Mouse (Mus musculus) CH12.LX (cell line): ENCODE data around the gene Gsg1. TPM values are rescaled to one million over a fixed set of nuclear protein-coding genes. Genes with fewer than 3 reads are reported as not detected.

Experiments
- DNase-seq: peaks from one replicate; pipeline ENCODE4 v3.0.0-alpha.2; 2013; ENCODE audit errors: extremely low read depth
- H3K27ac ChIP-seq: 2 replicates; pipeline ENCODE4 v1.5.1; 2012; ENCODE audit warnings: low read depth, mild to moderate bottlenecking, control low read depth, moderate library complexity; ENCODE audit not compliant: insufficient read depth
- H3K27me3 ChIP-seq: replicated peaks from 2 replicates; pipeline ENCODE3; 2012; ENCODE audit warnings: inconsistent platforms
- H3K36me3 ChIP-seq, 2 experiments: replicated peaks in 1 of 2; 2 replicates each; pipeline versions ENCODE3 to v1.6.1; 2012; ENCODE audit warnings: inconsistent platforms in 1 of 2, low read length in 1 of 2, mild to moderate bottlenecking in 1 of 2, mixed read lengths in 1 of 2, moderate library complexity in 1 of 2; ENCODE audit not compliant: control insufficient read depth in 1 of 2, insufficient read depth in 1 of 2
- H3K4me1 ChIP-seq, 2 experiments: 2 replicates each; pipeline ENCODE4 v1.6.1; 2012; ENCODE audit warnings: inconsistent platforms in 1 of 2, moderate library complexity in 1 of 2; ENCODE audit not compliant: insufficient read depth in 2 of 2, control insufficient read depth in 1 of 2
- H3K4me2 ChIP-seq: 2 replicates; pipeline ENCODE4 v1.6.1; 2012; ENCODE audit warnings: low read depth, mild to moderate bottlenecking, control low read depth; ENCODE audit not compliant: poor library complexity, insufficient read depth, severe bottlenecking
- H3K4me3 ChIP-seq, 3 experiments: fragments of 150-350 bp in 1 of 3; sonication (generic) in 1 of 3; replicated peaks in 1 of 3; 2 replicates each; pipeline versions ENCODE3 to v1.5.1; 2011 to 2012; ENCODE audit warnings: low read depth in 2 of 3, low read length in 2 of 3, mild to moderate bottlenecking in 2 of 3, moderate library complexity in 2 of 3, control low read depth in 1 of 3, improper control_type of control experiment in 1 of 3, inconsistent platforms in 1 of 3, mixed read lengths in 1 of 3; ENCODE audit not compliant: poor library complexity in 1 of 3
- H3K79me2 ChIP-seq: replicated peaks from 2 replicates; pipeline ENCODE4 v1.6.1; 2012; ENCODE audit warnings: mild to moderate bottlenecking, moderate library complexity; ENCODE audit not compliant: control insufficient read depth, poor library complexity, insufficient read depth, severe bottlenecking; ENCODE audit errors: extremely low read depth
- H3K9ac ChIP-seq: 2 replicates; pipeline ENCODE4 v1.6.1; 2012; ENCODE audit warnings: low read depth, mild to moderate bottlenecking, control low read depth, moderate library complexity; ENCODE audit not compliant: insufficient read depth
- H3K9me3 ChIP-seq: replicated peaks from 2 replicates; pipeline ENCODE3; 2012; ENCODE audit warnings: low read length, inconsistent platforms, mixed read lengths
- BHLHE40 ChIP-seq: IDR thresholded peaks from 2 replicates; pipeline ENCODE4 v1.6.1; 2011; ENCODE audit warnings: mild to moderate bottlenecking, low read depth, low read length, improper control_type of control experiment
- CTCF ChIP-seq, 2 experiments: IDR thresholded peaks in 1 of 2; conservative IDR thresholded peaks in 1 of 2; 2 replicates each; pipeline ENCODE4 v1.5.1; 2011 to 2012; ENCODE audit warnings: low read depth in 2 of 2, low read length in 2 of 2, improper control_type of control experiment in 1 of 2, inconsistent platforms in 1 of 2, mild to moderate bottlenecking in 1 of 2, moderate library complexity in 1 of 2
- EP300 ChIP-seq: IDR thresholded peaks from 2 replicates; pipeline ENCODE4 v1.6.1; 2011; ENCODE audit warnings: low read length, improper control_type of control experiment
- GABPA ChIP-seq: IDR thresholded peaks from 2 replicates; pipeline ENCODE4 v1.6.1; 2012; ENCODE audit warnings: low read depth, low read length, improper control_type of control experiment, inconsistent platforms; ENCODE audit not compliant: insufficient replicate concordance
- JUN ChIP-seq: IDR thresholded peaks from 2 replicates; pipeline ENCODE4 v1.6.1; 2011; ENCODE audit warnings: low read depth, mild to moderate bottlenecking, low read length, improper control_type of control experiment, moderate library complexity; ENCODE audit not compliant: insufficient read depth
- JUND ChIP-seq: conservative IDR thresholded peaks from 2 replicates; pipeline ENCODE4 v1.6.1; 2011; ENCODE audit warnings: low read depth, low read length, improper control_type of control experiment
- MAFK ChIP-seq: IDR thresholded peaks from 2 replicates; pipeline ENCODE4 v1.6.1; 2011; ENCODE audit warnings: low read length, improper control_type of control experiment; ENCODE audit not compliant: insufficient replicate concordance
- MAX ChIP-seq: IDR thresholded peaks from 2 replicates; pipeline ENCODE4 v1.6.1; 2011; ENCODE audit warnings: low read length, improper control_type of control experiment
- POLR2AphosphoS2 ChIP-seq: IDR thresholded peaks from 2 replicates; pipeline ENCODE4 v1.6.1; 2011; ENCODE audit warnings: low read depth, low read length, improper control_type of control experiment
- TBP ChIP-seq: conservative IDR thresholded peaks from 2 replicates; pipeline ENCODE4 v1.6.1; 2011; ENCODE audit warnings: low read depth, low read length, improper control_type of control experiment
- UBTF ChIP-seq: IDR thresholded peaks from 2 replicates; pipeline ENCODE4 v1.6.1; 2012; ENCODE audit warnings: low read depth, mild to moderate bottlenecking, inconsistent platforms, low read length, improper control_type of control experiment, moderate library complexity
- dilution Hi-C: fragments of 300-500 bp; cut with MboI; formaldehyde crosslinking; loops from 2 replicates; pipeline ENCODE4 v1.14.3; 2020; ENCODE audit warnings: low sequenced_read_pairs; ENCODE audit not compliant: extremely low pct_unique_long_range_greater_than_20kb, extremely low pct_ligation_motif_present
- in situ Hi-C: fragments of 300-500 bp; cut with MboI; formaldehyde crosslinking; loops from 3 replicates; pipeline ENCODE4 v1.14.3; 2019; ENCODE audit warnings: low sequenced_read_pairs, low pct_ligation_motif_present, low pct_unique_long_range_greater_than_20kb, mixed read lengths
- polyA plus RNA-seq: library from polyadenylated mRNA; unstranded; fragments of >175 nt; gene quantifications from 2 replicates; pipeline ENCODE4 v1.2.1, GENCODE M21; 2012; ENCODE audit warnings: low read depth; ENCODE audit not compliant: insufficient read length
- total RNA-seq, 2 experiments: library from RNA; depleted of rRNA; stranded (reverse); fragments of 300-350 nt in 1 of 2; fragments of >200 nt in 1 of 2; gene quantifications; 2 replicates each; pipeline ENCODE4 v1.2.3; 2012 to 2014

Gene Gsg1
- total and polyA plus RNA-seq, 3 experiments: not detected

DNA sequence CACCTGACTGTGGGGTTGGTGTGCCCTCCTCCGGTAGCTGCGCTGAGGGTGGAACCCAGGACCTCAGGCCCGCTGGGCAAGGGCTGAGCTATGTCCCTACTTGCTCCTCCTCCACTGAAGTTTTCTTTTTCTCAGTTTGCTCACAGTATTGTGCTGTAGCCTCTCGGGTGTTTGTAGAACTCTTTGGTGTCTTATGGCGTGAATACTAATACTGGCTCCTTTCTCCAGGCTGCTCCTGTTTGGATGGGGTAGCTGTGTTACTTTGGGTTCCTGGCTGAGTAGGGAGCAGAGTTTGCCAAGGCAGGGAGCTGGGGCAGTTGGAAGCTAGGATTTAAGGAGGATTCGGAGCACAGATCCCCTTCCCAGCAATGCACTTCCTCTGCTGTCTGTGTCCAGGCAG lies 50.4 kb downstream of the Gsg1 start:
- no peak overlapping the region for H3K4me2 ChIP-seq
- TF ChIP-seq MAFK (no peak), EP300 (no peak), CTCF (conservative IDR thresholded peaks at IDR 0.05 in 1 of 2, IDR thresholded peaks at IDR 0.05 in 1 of 2; ENCODE audit: low read depth in 2 of 2, low read length in 2 of 2) (no peak), GABPA (no peak), TBP (no peak), JUN (no peak), MAX (no peak), BHLHE40 (no peak), JUND (no peak)
- no peak overlapping the region for H3K27ac ChIP-seq
- dilution Hi-C loops: no loop called here
- H3K4me3 ChIP-seq: no peak overlapping the region
- no peaks in the 10 kb centered on the region for H3K4me1 ChIP-seq
- no peaks in the 10 kb centered on the region for H3K27me3 ChIP-seq
- no peaks in the 10 kb centered on the region for H3K79me2 ChIP-seq
- no peaks in the 10 kb centered on the region for H3K36me3 ChIP-seq
- H3K9me3 ChIP-seq: no peaks in the 10 kb centered on the region
- DNase-seq: no peak
- in situ Hi-C loops: no loop called here
- H3K9ac ChIP-seq: no peak overlapping the region

DNA sequence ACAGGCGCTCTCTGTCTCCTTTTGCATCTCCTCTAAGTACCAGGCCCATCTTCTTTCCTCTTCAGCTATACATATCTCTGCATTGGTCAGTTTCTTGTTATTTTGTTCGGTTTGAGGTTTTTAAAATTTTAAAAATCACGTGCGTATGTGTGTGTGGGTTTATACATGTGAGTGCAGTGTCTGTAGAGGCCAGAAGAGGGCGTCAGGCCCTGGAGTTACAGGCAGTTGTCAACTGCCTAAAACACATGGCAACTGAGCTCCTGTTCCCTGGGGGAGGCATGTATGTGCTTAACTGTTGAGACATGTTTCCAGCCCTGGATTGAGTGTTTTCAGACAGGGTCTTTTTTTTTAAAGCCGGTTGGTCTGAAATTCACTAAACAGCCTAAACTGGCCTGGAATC lies 51.5 kb downstream of the Gsg1 start:
- H3K27me3 ChIP-seq: no peaks in the 10 kb centered on the region
- no peaks in the 10 kb centered on the region for H3K79me2 ChIP-seq
- no peak overlapping the region for H3K4me2 ChIP-seq
- H3K4me1 ChIP-seq: no peaks in the 10 kb centered on the region
- no peak overlapping the region for H3K27ac ChIP-seq
- dilution Hi-C loops: no loop called here
- TF ChIP-seq UBTF: no peak
- TF ChIP-seq CTCF (conservative IDR thresholded peaks at IDR 0.05 in 1 of 2, IDR thresholded peaks at IDR 0.05 in 1 of 2; ENCODE audit: low read depth in 2 of 2, low read length in 2 of 2): 0 out of 4 replicates have a peak, but pooled peaks of 1 of the 2 experiments have one; percentile 3
- TF ChIP-seq, all 38 proteins: peak for 1
- H3K4me3 ChIP-seq: no peak overlapping the region
- H3K9me3 ChIP-seq: no peaks in the 10 kb centered on the region
- H3K9ac ChIP-seq: no peak overlapping the region
- DNase-seq: no peak
- no peaks in the 10 kb centered on the region for H3K36me3 ChIP-seq
- in situ Hi-C loops: no loop called here

DNA sequence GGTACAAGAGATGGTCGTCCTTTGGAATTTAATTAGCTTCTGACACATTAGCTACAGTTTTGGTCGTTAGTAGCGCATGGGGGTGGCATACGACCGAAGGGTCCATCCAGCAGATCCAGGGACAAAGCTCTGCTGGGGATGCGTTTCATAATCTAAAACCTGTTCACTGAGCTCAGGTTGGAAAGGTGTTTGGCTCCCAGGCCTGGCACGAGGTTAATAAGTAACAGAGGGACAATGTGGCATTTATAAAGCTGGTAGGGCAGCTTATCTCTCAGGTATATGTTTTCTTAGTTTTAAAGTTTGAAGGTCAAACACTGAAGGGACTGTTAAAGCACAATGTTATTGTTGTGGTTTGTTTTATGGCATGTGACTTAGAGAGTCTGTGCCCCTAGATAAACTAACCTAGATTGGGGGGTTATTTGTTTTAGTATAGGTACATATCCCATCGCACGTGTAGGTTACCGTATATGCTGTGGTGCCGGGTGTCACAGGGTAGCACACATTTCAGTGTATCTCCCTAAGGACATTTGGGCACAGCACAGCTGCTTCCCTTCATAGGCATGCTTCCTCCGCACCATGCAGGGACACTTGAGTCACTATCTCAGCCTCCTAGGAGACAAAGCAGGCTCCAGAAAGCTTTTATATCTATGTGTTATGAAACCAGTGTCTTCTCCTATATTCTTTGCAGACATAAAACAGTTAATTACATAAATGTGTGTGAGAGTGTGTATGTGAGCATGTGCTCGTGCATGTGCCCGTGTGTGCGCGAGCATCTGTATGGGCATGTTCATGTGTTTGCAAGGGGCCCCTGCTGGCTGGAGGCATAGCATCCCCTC lies 53.8 kb downstream of the Gsg1 start:
- DNase-seq: no peak
- in situ Hi-C loops: no loop called here
- Histone ChIP-seq H3K27me3 (no peaks in the 10 kb centered on the region), H3K4me3 (no peak overlapping the region), H3K36me3 (no peaks in the 10 kb centered on the region), H3K4me1 (peaks cover 0 to 3% of the 10 kb centered on the region in 2 experiments; a peak in 1 of 4 replicates), H3K9me3 (no peaks in the 10 kb centered on the region), H3K27ac (no peak overlapping the region), H3K79me2 (no peaks in the 10 kb centered on the region), H3K4me2 (no peak overlapping the region), H3K9ac (no peak overlapping the region)
- TF ChIP-seq UBTF: no peak
- no peak for TF ChIP-seq POLR2AphosphoS2
- dilution Hi-C loops: no loop called here
